8 mouse cellular contexts compared by ENCODE assay signal in genomic region chr5:105867841-105868447, GRCm38 (mm10). TPM values are rescaled to one million over a fixed set of nuclear protein-coding genes. Genes with fewer than 3 reads are reported as not detected.
DNase-seq lines count a peak whose midpoint lies in the region; ATAC-seq lines count a peak whose summit lies in the region.

No protein-coding gene starts in this region.

- no peaks in the 10 kb centered on the region for H3K9me3 ChIP-seq in heart, embryonic 14.5 days (ENCODE audit: control insufficient read depth, low read length)

- DNase-seq in urinary bladder, postnatal 14 days (ENCODE audit: low spot score), result peak; percentile 37
- DNase-seq in urinary bladder, postnatal 36 days (ENCODE audit: low spot score in 2 of 2), result no peak
- DNase-seq in kidney, postnatal 4 days, result peak; percentile 30 to 61
- no peak for DNase-seq in right cerebral cortex, adult 2 months (ENCODE audit: low spot score in 2 of 2)
- no peak for DNase-seq in Muller cell, postnatal 12 days (ENCODE audit: inconsistent ontology term)
- no peak for DNase-seq in frontal cortex, postnatal 36 days (ENCODE audit: low spot score in 2 of 2)
- DNase-seq in spleen, postnatal 14 days (ENCODE audit: low spot score in 2 of 2), result no peak

- no peaks in the 10 kb centered on the region for H3K27me3 ChIP-seq in heart, embryonic 14.5 days (ENCODE audit: control insufficient read depth, insufficient read depth, low read length)

- peak; percentile 59; the same call in 1 of the 2 replicates for ATAC-seq in heart, embryonic 14.5 days (ENCODE audit: insufficient number of reproducible peaks, insufficient read depth, low FRiP score, low read depth)

- H3K9ac ChIP-seq in heart, embryonic 14.5 days (ENCODE audit: low read length), result 0 out of 2 replicates have a peak overlapping the region, but pooled peaks have one; percentile 5

- H3K36me3 ChIP-seq in heart, embryonic 14.5 days (ENCODE audit: control insufficient read depth, insufficient read depth, low read length), result no peaks in the 10 kb centered on the region

- peak overlapping the region; percentile 45 for H3K4me2 ChIP-seq in heart, embryonic 14.5 days (ENCODE audit: low read length)

- peaks cover 8 to 14% of the 10 kb centered on the region in 2 experiments for H3K4me1 ChIP-seq in heart, embryonic 14.5 days (ENCODE audit: control insufficient read depth in 2 of 2, insufficient read depth in 2 of 2, low read length in 2 of 2)

- H3K27ac ChIP-seq in heart, embryonic 14.5 days (replicated peaks in 1 of 2; ENCODE audit: control insufficient read depth in 1 of 2, insufficient read depth in 1 of 2, low read depth in 2 of 2, low read length in 2 of 2), result peak overlapping the region; percentile 44 to 53; a peak in 3 of 4 replicates

- no peak overlapping the region for H3K4me3 ChIP-seq in heart, embryonic 14.5 days (ENCODE audit: control insufficient read depth in 1 of 2, insufficient read depth in 1 of 2, low read depth in 1 of 2, low read length in 2 of 2)

- 45% methylated on average over 16 of the region's 16 CpGs for WGBS in heart, embryonic 14.5 days

RNA-seq across cellular contexts. Expression of gene Zfp326, which starts 8.4 kb away (rescaled TPM):
- polyA plus RNA-seq in heart, embryonic 14.5 days (2014; fragmentation: Nextera tagmentation; extraction: Ambion mirVana), result 24.4 and 27.9 TPM in 2 replicates

Comparison
In these comparisons a context has a peak if more than half of its experiments do, and no peak if none do; other contexts are left out.
1. DNase-seq: peak in urinary bladder, postnatal 14 days (single experiment) and kidney, postnatal 4 days (2 of 2); none in urinary bladder, postnatal 36 days (0 of 2), right cerebral cortex, adult 2 months (0 of 2), Muller cell, postnatal 12 days (single experiment), frontal cortex, postnatal 36 days (0 of 2) and spleen, postnatal 14 days (0 of 2).